Mouse (Mus musculus) stomach, embryonic 15.5 days (tissue): ENCODE data around the gene Igsf9b. TPM values are rescaled to one million over a fixed set of nuclear protein-coding genes. Genes with fewer than 3 reads are reported as not detected.

Experiments
- ATAC-seq: fragments of 200-750 bp; cut with Nextera tagmentation; 2 replicates; pipeline ENCODE4 v1.8.0; 2017; ENCODE audit warnings: low read depth, moderate number of reproducible peaks, moderate TSS enrichment; ENCODE audit not compliant: insufficient read depth, low FRiP score
- H3K27ac ChIP-seq: fragments of 300-500 bp; sonication (generic); 2 replicates; pipeline ENCODE4 v1.5.1; 2015; ENCODE audit warnings: mild to moderate bottlenecking, inconsistent platforms
- H3K27me3 ChIP-seq: fragments of 300-500 bp; sonication (generic); replicated peaks from 2 replicates; pipeline ENCODE4 v1.6.1; 2015; ENCODE audit warnings: inconsistent platforms
- H3K36me3 ChIP-seq: fragments of 300-500 bp; sonication (generic); 2 replicates; pipeline ENCODE4 v1.6.1; 2015; ENCODE audit warnings: inconsistent platforms
- H3K4me1 ChIP-seq: fragments of 300-500 bp; sonication (generic); 2 replicates; pipeline ENCODE4 v1.6.1; 2015; ENCODE audit warnings: inconsistent platforms
- H3K4me2 ChIP-seq: fragments of 300-500 bp; sonication (generic); 2 replicates; pipeline ENCODE4 v1.6.1; 2015; ENCODE audit warnings: mild to moderate bottlenecking, inconsistent platforms
- H3K4me3 ChIP-seq: fragments of 300-500 bp; sonication (generic); replicated peaks from 2 replicates; pipeline ENCODE4 v1.5.1; 2015; ENCODE audit warnings: inconsistent platforms
- H3K9ac ChIP-seq: fragments of 300-500 bp; sonication (generic); 2 replicates; pipeline ENCODE4 v1.6.1; 2015; ENCODE audit warnings: inconsistent platforms
- H3K9me3 ChIP-seq: fragments of 300-500 bp; sonication (generic); 2 replicates; pipeline ENCODE4 v1.6.1; 2016; ENCODE audit warnings: inconsistent platforms
- WGBS: fragments of 180-500 bp; shearing (Covaris S2); methylation state at CpG from one replicate; pipeline ENCODE4 v1.1.7; 2015; 5-methylcytosine and 5-hydroxymethylcytosine counted together
- polyA plus RNA-seq: library from polyadenylated mRNA; unstranded; fragments of >200 nt; fragmentation: Nextera tagmentation; extraction: Ambion mirVana; gene quantifications from 2 replicates; pipeline ENCODE4 v1.2.1, GENCODE M21; 2015

Gene Igsf9b
- polyA plus RNA-seq: 6.6 TPM in 2 replicates

DNA sequence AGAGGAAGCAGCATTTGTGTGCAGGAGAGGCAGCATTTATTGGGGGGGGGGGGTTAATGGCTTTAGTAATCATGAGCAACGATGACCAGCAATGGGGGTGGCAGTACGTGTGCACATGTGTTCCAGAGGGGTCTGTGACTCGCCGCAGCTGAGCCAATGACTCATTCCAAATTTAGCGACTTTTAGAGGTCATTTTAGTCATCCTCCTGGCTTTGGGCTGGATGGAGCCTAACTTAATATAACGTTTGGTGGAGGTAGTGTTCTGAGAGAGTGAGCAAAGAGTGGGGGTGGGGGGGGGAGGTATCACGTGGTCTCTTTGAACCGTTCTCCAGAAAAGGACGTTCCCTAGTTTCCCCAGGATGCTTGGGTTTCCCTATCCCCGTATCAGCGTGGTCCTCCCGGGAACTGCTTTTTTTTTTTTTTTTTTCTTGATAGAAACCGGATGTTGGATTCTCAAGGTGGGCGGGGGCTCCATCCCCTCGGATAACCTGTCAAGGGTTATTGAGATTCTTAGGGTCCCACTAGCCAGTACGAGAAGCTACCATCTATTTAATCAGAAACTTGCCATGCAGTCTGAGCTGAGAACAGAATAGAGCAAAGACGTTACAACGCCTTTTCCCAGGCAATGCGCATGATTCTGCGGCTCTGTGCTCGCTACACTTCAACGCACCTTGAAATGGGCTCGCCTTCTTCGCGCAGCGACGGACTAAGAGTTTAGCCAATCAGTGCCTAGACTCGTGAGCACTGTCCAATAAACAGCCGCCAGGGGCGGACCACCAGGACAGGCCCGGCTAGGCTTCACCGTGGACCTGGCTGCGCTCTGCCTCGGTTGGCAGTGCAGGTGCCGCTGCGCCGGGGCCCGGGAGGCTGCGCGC is at the start of gene Igsf9b:
Igsf9b (plus strand) TSS at position 794 of the 875 bp plus-strand sequence.
- H3K27me3 ChIP-seq: peaks cover 32% of the 10 kb centered on the region
- H3K4me1 ChIP-seq: peaks cover 19% of the 10 kb centered on the region
- H3K9ac ChIP-seq: peak within 1 kb of the TSS; percentile 46; the same call in 1 of the 2 replicates
- H3K9me3 ChIP-seq: no peaks in the 10 kb centered on the region
- peak within 1 kb of the TSS; percentile 57 for H3K27ac ChIP-seq
- H3K36me3 ChIP-seq: no peaks in the 10 kb centered on the region
- H3K4me2 ChIP-seq: peak within 1 kb of the TSS; percentile 94
- H3K4me3 ChIP-seq: peak within 1 kb of the TSS; percentile 75
- peak; percentile 99 for ATAC-seq
- WGBS: 1% methylated on average over 40 of the region's 40 CpGs

DNA sequence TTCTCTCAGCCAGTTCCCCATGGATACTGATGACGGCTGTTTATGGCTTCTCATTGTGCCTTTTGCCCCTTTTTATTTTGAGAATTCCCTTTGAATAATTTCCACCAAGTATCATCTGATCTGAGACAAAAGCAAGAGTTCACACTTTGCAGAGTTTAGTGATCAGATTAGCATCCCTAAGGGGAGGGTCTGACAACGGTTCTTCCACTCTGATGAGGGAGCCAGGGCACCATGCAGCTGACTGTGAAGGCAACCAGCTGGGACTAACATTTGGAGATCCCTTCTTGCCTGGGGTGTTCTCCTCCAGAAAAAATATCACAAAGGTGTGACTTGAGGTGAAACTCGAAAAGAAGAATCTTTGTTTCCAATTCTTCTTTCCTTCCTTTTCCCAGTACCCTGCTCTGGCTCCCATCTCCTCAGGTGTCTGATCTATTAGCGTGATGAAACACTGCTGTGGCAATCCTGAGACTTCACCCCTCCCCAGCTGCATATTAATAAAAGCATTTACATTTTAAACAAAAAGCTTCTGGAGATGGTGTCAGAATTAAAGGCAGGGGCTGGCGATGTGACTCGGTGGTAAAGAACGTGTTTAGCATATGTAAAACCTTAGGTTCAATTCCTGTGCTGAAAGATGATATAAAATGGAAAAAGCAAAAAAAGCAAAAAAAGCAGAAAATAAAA is 46.8 kb upstream of the Igsf9b start:
- 60% methylated on average over 7 of the region's 7 CpGs for WGBS
- H3K4me3 ChIP-seq: no peak overlapping the region

DNA sequence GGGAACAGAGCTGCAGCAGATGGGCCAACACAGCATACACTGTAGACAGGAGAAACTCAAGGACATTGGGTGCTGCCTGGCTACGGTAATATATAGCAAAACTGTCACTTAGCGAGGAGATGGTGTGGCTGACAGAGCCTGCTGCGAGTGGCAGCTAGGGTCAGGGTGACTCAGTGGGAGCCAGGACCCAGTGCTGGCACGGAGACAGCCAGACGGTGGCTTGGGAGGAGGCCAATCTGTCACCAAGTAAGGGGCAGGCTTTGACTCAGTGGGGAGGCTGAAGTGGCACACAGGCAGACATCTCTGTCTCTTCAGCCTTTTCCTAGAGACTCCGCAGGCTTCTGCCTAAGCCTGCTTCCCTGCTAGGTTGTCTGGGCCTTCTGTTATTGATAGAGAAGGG is 42.5 kb upstream of the Igsf9b start:
- Histone ChIP-seq H3K27ac (no peak overlapping the region), H3K27me3 (no peaks in the 10 kb centered on the region), H3K36me3 (no peaks in the 10 kb centered on the region), H3K4me2 (no peak overlapping the region), H3K9ac (no peak overlapping the region), H3K4me1 (no peaks in the 10 kb centered on the region), H3K9me3 (no peaks in the 10 kb centered on the region), H3K4me3 (no peak overlapping the region)
- no peak for ATAC-seq
- 60% methylated on average over 6 of the region's 6 CpGs for WGBS

More for the DNA sequence above, 46.8 kb upstream of the Igsf9b start:
- no peaks in the 10 kb centered on the region for H3K36me3 ChIP-seq
- no peak overlapping the region for H3K27ac ChIP-seq
- H3K9ac ChIP-seq: no peak overlapping the region
- no peaks in the 10 kb centered on the region for H3K27me3 ChIP-seq
- no peak for ATAC-seq
- H3K9me3 ChIP-seq: no peaks in the 10 kb centered on the region
- no peak overlapping the region for H3K4me2 ChIP-seq
- no peaks in the 10 kb centered on the region for H3K4me1 ChIP-seq

DNA sequence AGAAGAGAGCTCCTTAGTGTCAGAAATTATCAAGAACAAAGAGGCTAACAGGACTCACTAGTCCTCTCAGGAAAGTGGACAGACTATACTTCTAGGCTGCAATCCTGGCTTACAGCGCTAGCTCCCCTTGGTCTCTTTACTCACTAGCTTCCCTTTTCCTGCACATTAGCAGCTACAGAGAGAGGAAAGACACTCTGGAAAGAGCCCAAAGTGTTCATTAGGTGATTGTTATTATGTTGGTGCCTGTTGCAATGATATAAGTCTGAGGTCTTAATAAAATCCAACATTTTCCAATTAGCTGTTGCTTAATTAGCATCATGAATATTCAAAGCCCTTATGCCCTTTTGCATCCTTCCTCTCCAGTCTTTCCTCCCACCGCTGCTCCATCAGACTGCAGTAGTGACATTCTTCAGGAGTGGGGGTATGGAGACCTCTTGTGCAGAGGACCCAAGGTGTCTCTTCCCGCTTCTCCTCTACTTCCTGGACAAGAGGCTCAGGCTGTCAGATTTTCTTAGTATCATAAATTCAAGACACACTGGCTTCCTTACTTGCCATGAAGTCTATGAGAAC is 38.5 kb upstream of the Igsf9b start:
- Histone ChIP-seq H3K4me3 (no peak overlapping the region), H3K9me3 (no peaks in the 10 kb centered on the region), H3K9ac (no peak overlapping the region), H3K36me3 (no peaks in the 10 kb centered on the region), H3K27ac (no peak overlapping the region), H3K4me2 (no peak overlapping the region), H3K4me1 (no peaks in the 10 kb centered on the region), H3K27me3 (no peaks in the 10 kb centered on the region)
- 70% methylated on average over 3 of the region's 3 CpGs for WGBS
- ATAC-seq: no peak

DNA sequence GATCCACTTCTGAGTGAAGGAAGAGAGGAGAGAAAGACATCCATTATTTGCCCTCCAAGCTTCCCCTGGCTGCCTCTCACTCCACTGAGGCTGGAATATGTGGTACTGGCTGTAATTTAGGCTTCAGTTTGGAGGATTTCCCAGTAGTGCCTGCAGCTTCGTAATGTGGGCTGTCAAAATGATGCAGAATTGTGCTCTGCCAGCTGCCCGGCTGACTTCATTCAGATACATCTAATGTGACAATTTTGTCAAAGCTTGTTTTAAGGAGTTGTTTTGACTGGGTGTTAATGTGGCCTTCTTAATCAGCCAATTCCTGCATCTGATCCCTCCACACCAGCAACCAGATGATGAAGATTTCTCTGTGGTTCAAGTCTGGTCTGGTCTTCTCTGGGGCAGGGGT is 37.1 kb upstream of the Igsf9b start:
- Histone ChIP-seq H3K9me3 (no peaks in the 10 kb centered on the region), H3K36me3 (no peaks in the 10 kb centered on the region), H3K9ac (no peak overlapping the region), H3K4me2 (no peak overlapping the region), H3K4me3 (no peak overlapping the region), H3K4me1 (no peaks in the 10 kb centered on the region), H3K27me3 (no peaks in the 10 kb centered on the region), H3K27ac (no peak overlapping the region)
- ATAC-seq: no peak
- WGBS: 44% methylated on average over 2 of the region's 2 CpGs

DNA sequence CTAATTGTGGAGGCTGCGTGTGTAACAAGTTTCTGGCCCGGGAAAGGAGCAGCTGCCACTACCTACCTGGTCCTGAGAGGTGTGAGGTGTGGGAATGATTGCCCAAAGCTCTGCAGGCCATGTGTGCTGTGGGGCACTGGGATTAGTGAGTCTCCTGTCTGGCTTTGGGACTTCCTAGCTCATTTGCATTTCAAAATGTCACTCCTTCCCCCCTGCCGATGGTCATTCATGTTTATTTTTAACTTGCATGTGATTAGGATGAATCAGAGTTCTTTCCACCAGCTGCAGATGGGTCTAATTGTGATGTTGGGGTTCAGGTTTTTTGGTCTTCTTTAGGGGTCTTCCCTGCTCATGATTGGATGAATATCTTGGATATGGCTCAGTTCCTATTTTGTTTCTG is 34.0 kb upstream of the Igsf9b start:
- ATAC-seq: no peak
- Histone ChIP-seq H3K4me1 (no peaks in the 10 kb centered on the region), H3K9ac (no peak overlapping the region), H3K4me3 (no peak overlapping the region), H3K9me3 (no peaks in the 10 kb centered on the region), H3K27me3 (no peaks in the 10 kb centered on the region), H3K27ac (no peak overlapping the region), H3K36me3 (no peaks in the 10 kb centered on the region), H3K4me2 (no peak overlapping the region)
- 50% methylated on average over 3 of the region's 3 CpGs for WGBS

DNA sequence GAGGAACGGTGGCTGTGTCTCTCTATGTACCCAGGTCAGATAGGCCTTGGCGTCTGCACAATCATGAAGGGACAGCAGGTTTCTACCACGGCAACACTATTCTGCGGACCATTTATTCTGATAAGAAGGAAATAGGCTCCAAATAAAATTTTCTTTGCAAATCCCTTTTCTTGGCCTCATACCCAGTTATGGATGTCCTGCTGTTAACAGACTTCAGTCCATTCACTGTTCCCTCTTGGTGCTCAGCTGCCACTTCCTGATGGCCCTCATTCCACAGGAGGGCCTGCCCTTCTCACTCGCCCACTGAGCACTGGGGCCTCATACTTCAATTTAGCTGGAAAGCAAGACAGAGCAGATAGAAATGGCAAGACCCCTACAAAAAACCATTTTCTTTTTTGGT is 31.1 kb upstream of the Igsf9b start:
- H3K4me1 ChIP-seq: no peaks in the 10 kb centered on the region
- no peak overlapping the region for H3K27ac ChIP-seq
- H3K9ac ChIP-seq: no peak overlapping the region
- no peak for ATAC-seq
- H3K27me3 ChIP-seq: no peaks in the 10 kb centered on the region
- 83% methylated on average over 5 of the region's 5 CpGs for WGBS
- H3K36me3 ChIP-seq: no peaks in the 10 kb centered on the region
- H3K4me3 ChIP-seq: no peak overlapping the region
- H3K9me3 ChIP-seq: no peaks in the 10 kb centered on the region
- no peak overlapping the region for H3K4me2 ChIP-seq

DNA sequence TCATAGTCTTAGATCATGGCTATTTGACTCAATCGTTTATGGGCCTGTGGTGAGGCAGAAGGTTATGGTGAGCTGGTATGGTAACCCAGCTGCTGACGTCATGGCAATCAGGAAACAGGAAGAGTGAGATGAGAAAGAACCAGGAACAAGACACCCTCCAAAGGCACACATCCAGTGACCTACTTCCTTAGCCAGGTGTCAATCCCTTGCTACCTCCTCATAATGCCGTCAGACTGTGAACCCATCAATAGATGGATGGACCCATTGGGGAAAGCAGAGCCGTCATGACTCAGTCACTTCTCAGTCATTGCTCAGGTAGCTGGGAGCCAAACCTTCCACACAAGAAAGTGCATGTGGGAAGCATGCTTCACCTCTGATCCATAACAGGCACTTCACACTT is 30.5 kb upstream of the Igsf9b start:
- H3K27me3 ChIP-seq: no peaks in the 10 kb centered on the region
- no peak overlapping the region for H3K9ac ChIP-seq
- no peaks in the 10 kb centered on the region for H3K36me3 ChIP-seq
- 83% methylated on average over 4 of the region's 4 CpGs for WGBS
- H3K27ac ChIP-seq: no peak overlapping the region
- H3K4me1 ChIP-seq: no peaks in the 10 kb centered on the region
- H3K9me3 ChIP-seq: no peaks in the 10 kb centered on the region
- H3K4me3 ChIP-seq: no peak overlapping the region
- no peak overlapping the region for H3K4me2 ChIP-seq
- no peak for ATAC-seq

DNA sequence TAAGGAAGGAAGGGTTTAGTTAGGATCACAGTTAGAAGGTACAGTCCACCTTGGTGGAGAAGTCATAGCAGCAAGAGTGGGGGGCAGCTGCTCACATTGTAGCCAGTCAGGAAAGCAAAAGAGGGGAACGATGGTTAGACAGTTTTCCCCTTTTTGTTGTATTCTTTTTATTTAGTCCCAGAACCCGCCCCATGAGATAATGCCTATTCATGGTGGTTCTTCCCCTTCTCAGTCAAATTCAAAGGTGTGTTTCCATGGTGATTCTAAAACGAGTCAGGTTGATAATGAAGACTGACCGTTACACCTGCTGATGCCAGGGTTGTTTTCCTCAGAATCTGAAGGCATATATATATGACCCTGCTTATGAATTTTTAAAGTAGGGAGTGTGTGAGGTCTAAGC is 29.7 kb upstream of the Igsf9b start:
- H3K4me1 ChIP-seq: no peaks in the 10 kb centered on the region
- H3K4me2 ChIP-seq: no peak overlapping the region
- 75% methylated on average over 4 of the region's 4 CpGs for WGBS
- H3K4me3 ChIP-seq: no peak overlapping the region
- no peaks in the 10 kb centered on the region for H3K9me3 ChIP-seq
- no peaks in the 10 kb centered on the region for H3K27me3 ChIP-seq
- no peak overlapping the region for H3K9ac ChIP-seq
- no peaks in the 10 kb centered on the region for H3K36me3 ChIP-seq
- H3K27ac ChIP-seq: no peak overlapping the region
- ATAC-seq: no peak

DNA sequence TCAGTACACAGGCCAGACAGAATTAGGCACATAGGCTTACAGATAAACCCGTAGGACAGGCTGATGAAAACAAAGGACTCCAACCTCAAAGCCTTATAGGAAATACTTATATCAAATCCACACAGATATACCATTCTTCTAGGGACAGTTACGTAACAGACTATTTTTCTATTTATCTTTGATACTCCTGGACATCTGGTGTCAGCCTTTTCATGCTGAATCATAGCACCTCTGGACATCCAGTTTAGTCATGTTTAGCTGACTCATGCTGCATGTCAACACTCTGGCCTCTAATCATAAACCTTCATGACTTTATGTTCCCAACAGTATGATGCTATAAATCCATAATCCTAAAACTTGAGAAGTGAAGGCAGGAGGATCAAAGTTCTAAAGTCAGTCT is 29.1 kb upstream of the Igsf9b start:
- no peak overlapping the region for H3K4me2 ChIP-seq
- no peaks in the 10 kb centered on the region for H3K36me3 ChIP-seq
- no peaks in the 10 kb centered on the region for H3K4me1 ChIP-seq
- H3K9ac ChIP-seq: no peak overlapping the region
- WGBS: 78% methylated on average over 2 of the region's 2 CpGs
- H3K4me3 ChIP-seq: no peak overlapping the region
- no peaks in the 10 kb centered on the region for H3K9me3 ChIP-seq
- H3K27me3 ChIP-seq: no peaks in the 10 kb centered on the region
- H3K27ac ChIP-seq: no peak overlapping the region
- no peak for ATAC-seq

DNA sequence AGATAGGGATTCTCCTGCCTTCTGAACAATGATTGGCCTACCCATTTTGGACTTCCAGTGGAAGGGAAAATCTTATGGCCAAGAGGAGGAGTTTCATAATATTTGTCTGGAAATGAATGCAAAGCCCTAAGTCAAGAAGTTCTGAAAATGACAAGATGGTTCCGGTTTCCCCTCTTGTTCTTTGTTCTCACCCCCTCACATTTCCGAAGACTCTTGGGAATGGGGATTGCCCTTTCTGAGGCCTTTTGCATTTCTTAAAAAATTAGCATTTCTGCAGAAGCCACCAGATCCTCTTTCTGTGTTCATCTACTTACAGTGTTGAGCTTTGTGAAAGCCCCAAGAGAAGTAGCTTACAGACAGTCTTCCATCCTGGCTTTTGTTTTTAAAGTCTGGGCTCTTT is 27.1 kb upstream of the Igsf9b start:
- Histone ChIP-seq H3K27ac (no peak overlapping the region), H3K4me2 (no peak overlapping the region), H3K9me3 (no peaks in the 10 kb centered on the region), H3K36me3 (no peaks in the 10 kb centered on the region), H3K9ac (no peak overlapping the region), H3K4me1 (no peaks in the 10 kb centered on the region), H3K4me3 (no peak overlapping the region), H3K27me3 (no peaks in the 10 kb centered on the region)
- no peak for ATAC-seq
- 88% methylated on average over 2 of the region's 2 CpGs for WGBS

DNA sequence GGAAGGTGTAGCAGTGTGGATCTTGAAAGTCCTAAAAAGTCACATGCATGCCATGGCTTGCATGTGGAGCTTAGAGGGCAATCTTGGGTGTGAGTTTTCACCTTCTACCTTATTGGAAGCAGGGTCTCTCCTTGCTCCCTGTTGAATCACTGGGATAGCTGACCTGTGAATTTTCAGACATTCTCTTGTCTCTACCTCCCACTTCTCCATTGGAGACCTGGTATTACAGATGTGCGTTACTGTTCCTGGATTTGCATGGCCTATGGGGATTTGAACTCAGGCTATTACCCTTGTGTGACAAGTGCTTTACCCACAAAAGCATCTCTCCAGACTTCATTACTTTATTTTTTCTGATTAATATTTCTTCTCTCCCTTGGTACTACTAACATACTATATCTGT is 26.1 kb upstream of the Igsf9b start:
- 97% methylated on average over 1 of the region's 1 CpGs for WGBS
- ATAC-seq: no peak
- Histone ChIP-seq H3K36me3 (no peaks in the 10 kb centered on the region), H3K27ac (no peak overlapping the region), H3K9me3 (no peaks in the 10 kb centered on the region), H3K9ac (no peak overlapping the region), H3K4me1 (no peaks in the 10 kb centered on the region), H3K27me3 (no peaks in the 10 kb centered on the region), H3K4me3 (no peak overlapping the region), H3K4me2 (no peak overlapping the region)
